Mouse (Mus musculus): ENCODE measurements around the gene Rab6b.

GRCm38 (mm10) chr9:103092248-103092647 is 19.3 kb upstream of the Rab6b start:
- TF ChIP-seq CTCF (IDR thresholded peaks at IDR 0.05; ENCODE audit: low read depth, low read length) (peak; percentile 95), POLR2A (IDR thresholded peaks at IDR 0.05; ENCODE audit: extremely low read depth, insufficient read depth, low read length) (no peak)
